Mouse (Mus musculus) hindbrain, embryonic 15.5 days (tissue): ENCODE measurements at regions not wholly inside any gene's neighbourhood (a gene's known extent, or its start where the extent isn't known, plus 50 kb on each side); places are given as distances from the start of the nearest gene placed in this dataset.

Source experiments
- ATAC-seq: fragments of 200-750 bp; cut with Nextera tagmentation; 2 replicates; pipeline ENCODE4 v1.8.0; 2017; ENCODE audit warnings: low read depth, moderate number of reproducible peaks, moderate TSS enrichment; ENCODE audit not compliant: low FRiP score
- H3K27ac ChIP-seq: fragments of 300-500 bp; sonication (generic); replicated peaks from 2 replicates; pipeline ENCODE4 v1.5.1; 2015; ENCODE audit warnings: mild to moderate bottlenecking, inconsistent platforms
- H3K27me3 ChIP-seq: fragments of 300-500 bp; sonication (generic); 2 replicates; pipeline ENCODE4 v1.6.1; 2015; ENCODE audit warnings: control low read depth, inconsistent platforms
- H3K36me3 ChIP-seq: fragments of 300-500 bp; sonication (generic); 2 replicates; pipeline ENCODE4 v1.6.1; 2015; ENCODE audit warnings: control low read depth, inconsistent platforms
- H3K4me1 ChIP-seq: fragments of 300-500 bp; sonication (generic); replicated peaks from 2 replicates; pipeline ENCODE4 v1.6.1; 2015; ENCODE audit warnings: control low read depth, inconsistent platforms
- H3K4me2 ChIP-seq: fragments of 300-500 bp; sonication (generic); 2 replicates; pipeline ENCODE4 v1.6.1; 2015; ENCODE audit warnings: moderate library complexity, mild to moderate bottlenecking, inconsistent platforms
- H3K4me3 ChIP-seq: fragments of 300-500 bp; sonication (generic); 2 replicates; pipeline ENCODE4 v1.5.1; 2015; ENCODE audit warnings: mild to moderate bottlenecking, inconsistent platforms
- H3K9ac ChIP-seq: fragments of 300-500 bp; sonication (generic); 2 replicates; pipeline ENCODE4 v1.6.1; 2015; ENCODE audit warnings: inconsistent platforms
- H3K9me3 ChIP-seq: fragments of 300-500 bp; sonication (generic); 2 replicates; pipeline ENCODE4 v1.6.1; 2016; ENCODE audit warnings: control low read depth, inconsistent platforms
- WGBS: fragments of 180-500 bp; shearing (Covaris S2); methylation state at CpG from one replicate; pipeline ENCODE4 v1.1.7; 2015; 5-methylcytosine and 5-hydroxymethylcytosine counted together

- Histone ChIP-seq H3K27me3 (no peaks in the 10 kb centered on the region), H3K9me3 (no peaks in the 10 kb centered on the region), H3K27ac (no peak overlapping the region), H3K4me3 (no peak overlapping the region), H3K36me3 (no peaks in the 10 kb centered on the region), H3K4me2 (no peak overlapping the region), H3K9ac (no peak overlapping the region), H3K4me1 (no peaks in the 10 kb centered on the region)
- 86% methylated on average over 11 of the region's 11 CpGs for WGBS
- no peak for ATAC-seq
Measured at GRCm38 (mm10) chr1:190639846-190640245, 271.7 kb downstream of the Rps6kc1 start.

- no peaks in the 10 kb centered on the region for H3K9me3 ChIP-seq
- H3K4me3 ChIP-seq = no peak overlapping the region
- H3K4me2 ChIP-seq = no peak overlapping the region
- no peaks in the 10 kb centered on the region for H3K27me3 ChIP-seq
- H3K4me1 ChIP-seq = no peaks in the 10 kb centered on the region; the same call in 1 of the 2 replicates
- H3K36me3 ChIP-seq = no peaks in the 10 kb centered on the region
- no peak overlapping the region for H3K9ac ChIP-seq
- no peak overlapping the region for H3K27ac ChIP-seq
- 93% methylated on average over 2 of the region's 2 CpGs for WGBS
- ATAC-seq = no peak
Measured at GRCm38 (mm10) chr1:190634935-190635334, 276.6 kb downstream of the Rps6kc1 start.

GRCm38 (mm10) chr1:190631641-190632040 lies 279.9 kb downstream of the Rps6kc1 start:
- H3K4me3 ChIP-seq = no peak overlapping the region
- no peaks in the 10 kb centered on the region for H3K27me3 ChIP-seq
- no peaks in the 10 kb centered on the region for H3K9me3 ChIP-seq
- ATAC-seq = no peak
- no peak overlapping the region for H3K4me2 ChIP-seq
- no peaks in the 10 kb centered on the region for H3K36me3 ChIP-seq
- WGBS = 47% methylated on average over 2 of the region's 2 CpGs
- H3K27ac ChIP-seq = no peak overlapping the region
- no peaks in the 10 kb centered on the region; the same call in 1 of the 2 replicates for H3K4me1 ChIP-seq
- no peak overlapping the region for H3K9ac ChIP-seq

- no peak for ATAC-seq
- H3K27me3 ChIP-seq = no peaks in the 10 kb centered on the region
- WGBS = 91% methylated on average over 5 of the region's 5 CpGs
- no peak overlapping the region for H3K4me2 ChIP-seq
- no peaks in the 10 kb centered on the region; the same call in 1 of the 2 replicates for H3K4me1 ChIP-seq
- H3K4me3 ChIP-seq = no peak overlapping the region
- no peak overlapping the region for H3K9ac ChIP-seq
- H3K9me3 ChIP-seq = no peaks in the 10 kb centered on the region
- H3K27ac ChIP-seq = no peak overlapping the region
- H3K36me3 ChIP-seq = no peaks in the 10 kb centered on the region
Measured at GRCm38 (mm10) chr1:190630193-190630592, 281.4 kb downstream of the Rps6kc1 start.

- Histone ChIP-seq H3K27me3 (no peaks in the 10 kb centered on the region), H3K9ac (no peak overlapping the region), H3K4me2 (no peak overlapping the region), H3K36me3 (no peaks in the 10 kb centered on the region), H3K4me1 (no peaks in the 10 kb centered on the region), H3K4me3 (no peak overlapping the region), H3K27ac (no peak overlapping the region), H3K9me3 (no peaks in the 10 kb centered on the region)
- 75% methylated on average over 8 of the region's 8 CpGs for WGBS
- ATAC-seq = no peak
Measured at GRCm38 (mm10) chr1:190623916-190624315, 287.7 kb downstream of the Rps6kc1 start.

- Histone ChIP-seq H3K4me3 (no peak overlapping the region), H3K9ac (no peak overlapping the region), H3K9me3 (no peaks in the 10 kb centered on the region), H3K27me3 (no peaks in the 10 kb centered on the region), H3K4me1 (no peaks in the 10 kb centered on the region), H3K4me2 (no peak overlapping the region), H3K27ac (no peak overlapping the region), H3K36me3 (no peaks in the 10 kb centered on the region)
- ATAC-seq = no peak
- WGBS = 89% methylated on average over 3 of the region's 3 CpGs
Measured at GRCm38 (mm10) chr1:190600425-190600824, 311.1 kb downstream of the Rps6kc1 start.

GRCm38 (mm10) chr1:190599622-190600021 lies 311.9 kb downstream of the Rps6kc1 start:
- Histone ChIP-seq H3K4me3 (no peak overlapping the region), H3K36me3 (no peaks in the 10 kb centered on the region), H3K27ac (no peak overlapping the region), H3K9me3 (no peaks in the 10 kb centered on the region), H3K9ac (no peak overlapping the region), H3K4me1 (no peaks in the 10 kb centered on the region), H3K27me3 (no peaks in the 10 kb centered on the region), H3K4me2 (no peak overlapping the region)
- no peak for ATAC-seq
- 86% methylated on average over 11 of the region's 11 CpGs for WGBS

- WGBS = 90% methylated on average over 2 of the region's 2 CpGs
- ATAC-seq = no peak
- H3K4me3 ChIP-seq = no peak overlapping the region
- no peaks in the 10 kb centered on the region for H3K27me3 ChIP-seq
- no peak overlapping the region for H3K9ac ChIP-seq
- H3K4me1 ChIP-seq = no peaks in the 10 kb centered on the region
- H3K36me3 ChIP-seq = no peaks in the 10 kb centered on the region
- no peak overlapping the region for H3K4me2 ChIP-seq
- H3K27ac ChIP-seq = no peak overlapping the region
- H3K9me3 ChIP-seq = no peaks in the 10 kb centered on the region
Measured at GRCm38 (mm10) chr1:190596209-190596608, 315.4 kb downstream of the Rps6kc1 start.

- Histone ChIP-seq H3K9me3 (no peaks in the 10 kb centered on the region), H3K36me3 (no peaks in the 10 kb centered on the region), H3K4me2 (no peak overlapping the region), H3K27me3 (no peaks in the 10 kb centered on the region), H3K4me3 (no peak overlapping the region), H3K27ac (no peak overlapping the region), H3K4me1 (no peaks in the 10 kb centered on the region), H3K9ac (no peak overlapping the region)
- no peak for ATAC-seq
- WGBS = 96% methylated on average over 7 of the region's 7 CpGs
Measured at GRCm38 (mm10) chr1:190591621-190592020, 319.9 kb downstream of the Rps6kc1 start.

GRCm38 (mm10) chr1:190589586-190589985 lies 322.0 kb downstream of the Rps6kc1 start:
- 69% methylated on average over 2 of the region's 2 CpGs for WGBS
- Histone ChIP-seq H3K9me3 (no peaks in the 10 kb centered on the region), H3K27me3 (no peaks in the 10 kb centered on the region), H3K4me1 (no peaks in the 10 kb centered on the region), H3K27ac (no peak overlapping the region), H3K4me3 (no peak overlapping the region), H3K4me2 (no peak overlapping the region), H3K9ac (no peak overlapping the region), H3K36me3 (no peaks in the 10 kb centered on the region)
- ATAC-seq = no peak

- WGBS = 81% methylated on average over 6 of the region's 6 CpGs
- no peak for ATAC-seq
Measured at GRCm38 (mm10) chr1:190583272-190583671, 328.3 kb downstream of the Rps6kc1 start.

GRCm38 (mm10) chr1:190580653-190581052 lies 330.9 kb downstream of the Rps6kc1 start:
- Histone ChIP-seq H3K4me2 (no peak overlapping the region), H3K36me3 (no peaks in the 10 kb centered on the region), H3K4me3 (no peak overlapping the region), H3K9ac (no peak overlapping the region), H3K27ac (no peak overlapping the region), H3K4me1 (no peaks in the 10 kb centered on the region), H3K27me3 (no peaks in the 10 kb centered on the region), H3K9me3 (no peaks in the 10 kb centered on the region)
- ATAC-seq = no peak
- WGBS = 77% methylated on average over 1 of the region's 1 CpGs

More at GRCm38 (mm10) chr1:190583272-190583671, 328.3 kb downstream of the Rps6kc1 start:
- no peaks in the 10 kb centered on the region for H3K4me1 ChIP-seq
- H3K9me3 ChIP-seq = no peaks in the 10 kb centered on the region
- no peaks in the 10 kb centered on the region for H3K36me3 ChIP-seq
- no peak overlapping the region for H3K4me2 ChIP-seq
- no peaks in the 10 kb centered on the region for H3K27me3 ChIP-seq
- no peak overlapping the region for H3K4me3 ChIP-seq
- no peak overlapping the region for H3K27ac ChIP-seq
- H3K9ac ChIP-seq = no peak overlapping the region

GRCm38 (mm10) chr1:190570981-190571380 lies 340.6 kb downstream of the Rps6kc1 start:
- H3K36me3 ChIP-seq = no peaks in the 10 kb centered on the region
- H3K4me3 ChIP-seq = no peak overlapping the region
- no peak overlapping the region for H3K4me2 ChIP-seq
- H3K4me1 ChIP-seq = no peaks in the 10 kb centered on the region
- H3K27me3 ChIP-seq = no peaks in the 10 kb centered on the region
- H3K27ac ChIP-seq = no peak overlapping the region
- ATAC-seq = no peak
- 44% methylated on average over 4 of the region's 4 CpGs for WGBS
- H3K9ac ChIP-seq = no peak overlapping the region
- H3K9me3 ChIP-seq = no peaks in the 10 kb centered on the region
